7 mouse cellular contexts compared by ENCODE assay signal in the genomic region with DNA sequence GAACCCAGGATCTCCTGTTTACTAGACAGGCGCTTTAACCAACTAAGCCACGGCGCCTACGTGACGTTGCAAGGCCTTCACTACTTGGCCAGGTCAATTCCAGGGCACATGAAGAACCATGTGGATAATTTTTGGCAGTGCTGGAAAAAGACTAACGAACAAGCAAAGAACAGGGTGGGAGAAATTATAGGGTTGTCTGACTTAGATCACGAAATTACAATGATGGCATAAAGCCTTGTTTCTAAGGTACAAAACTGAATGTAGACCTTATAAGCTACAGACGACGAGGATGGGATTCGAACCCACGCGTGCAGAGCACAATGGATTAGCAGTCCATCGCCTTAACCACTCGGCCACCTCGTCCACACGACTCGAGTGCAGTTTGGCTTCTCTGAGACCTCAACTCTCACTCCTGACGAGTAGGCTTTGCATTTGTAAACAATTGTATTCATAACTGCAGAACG. TPM values are rescaled to one million over a fixed set of nuclear protein-coding genes. Genes with fewer than 3 reads are reported as not detected.
DNase-seq lines count a peak whose midpoint lies in the region; ATAC-seq and TF ChIP-seq lines count a peak whose summit lies in the region.

No protein-coding gene starts in this region.

- peak overlapping the region; percentile 90 for H3K4me3 ChIP-seq in embryonic facial prominence, embryonic 10.5 days
- peak overlapping the region; percentile 54 for H3K4me3 ChIP-seq in kidney, adult 2 months (ENCODE audit: insufficient read depth, low read depth, low read length)
- H3K4me3 ChIP-seq in limb, embryonic 13.5 days: peak overlapping the region; percentile 90
- H3K4me3 ChIP-seq in midbrain, embryonic 15.5 days: peak overlapping the region; percentile 57

- peak; percentile 97 for DNase-seq in adrenal gland, postnatal 10 days
- DNase-seq in embryonic facial prominence, embryonic 10.5 days (ENCODE audit: low spot score): peak; percentile 92
- peak; percentile 94 to 99 for DNase-seq in heart, adult 18-20 months
- peak; percentile 98 for DNase-seq in kidney, adult 2 months
- peak; percentile 90 to 94 for DNase-seq in spleen, adult 18-20 months

- peak; percentile 26 for ATAC-seq in limb, embryonic 13.5 days (ENCODE audit: low FRiP score, low read depth)
- ATAC-seq in midbrain, embryonic 15.5 days (replicated peaks): peak; percentile 53

- H3K27ac ChIP-seq in embryonic facial prominence, embryonic 10.5 days (replicated peaks): peak overlapping the region; percentile 76; the same call in 1 of the 2 replicates
- peak overlapping the region; percentile 29; the same call in 1 of the 2 replicates for H3K27ac ChIP-seq in kidney, adult 2 months (ENCODE audit: insufficient read depth, low read depth, low read length)
- H3K27ac ChIP-seq in limb, embryonic 13.5 days: peak overlapping the region; percentile 52; the same call in 1 of the 2 replicates
- peak overlapping the region; percentile 74 for H3K27ac ChIP-seq in midbrain, embryonic 15.5 days

- H3K27me3 ChIP-seq in embryonic facial prominence, embryonic 10.5 days (replicated peaks; ENCODE audit: low read depth, poor library complexity, severe bottlenecking): peaks cover 9% of the 10 kb centered on the region
- no peaks in the 10 kb centered on the region for H3K27me3 ChIP-seq in kidney, adult 2 months (replicated peaks; ENCODE audit: control insufficient read depth, insufficient read depth, low read length)
- no peaks in the 10 kb centered on the region for H3K27me3 ChIP-seq in limb, embryonic 13.5 days
- no peaks in the 10 kb centered on the region; the same call in 1 of the 2 replicates for H3K27me3 ChIP-seq in midbrain, embryonic 15.5 days (replicated peaks)

- H3K9ac ChIP-seq in limb, embryonic 13.5 days: peak overlapping the region; percentile 59
- H3K9ac ChIP-seq in midbrain, embryonic 15.5 days: peak overlapping the region; percentile 34; the same call in 1 of the 2 replicates

- H3K9me3 ChIP-seq in embryonic facial prominence, embryonic 10.5 days: no peaks in the 10 kb centered on the region
- H3K9me3 ChIP-seq in limb, embryonic 13.5 days: no peaks in the 10 kb centered on the region
- no peaks in the 10 kb centered on the region for H3K9me3 ChIP-seq in midbrain, embryonic 15.5 days

- TF ChIP-seq CTCF in kidney, adult 2 months (conservative IDR thresholded peaks at IDR 0.05; ENCODE audit: insufficient read depth, insufficient read length, low read depth, low read length): 0 out of 2 replicates have a peak, but pooled peaks have one; percentile 7

- WGBS in embryonic facial prominence, embryonic 10.5 days: under 1% methylated on average over 19 of the region's 19 CpGs
- under 1% methylated on average over 19 of the region's 19 CpGs for WGBS in kidney, adult 2 months
- WGBS in limb, embryonic 13.5 days: under 1% methylated on average over 19 of the region's 19 CpGs
- under 1% methylated on average over 19 of the region's 19 CpGs for WGBS in midbrain, embryonic 15.5 days

- TF ChIP-seq POLR2A in kidney, adult 2 months (IDR thresholded peaks at IDR 0.05; ENCODE audit: low read depth, low read length): no peak

- H3K36me3 ChIP-seq in embryonic facial prominence, embryonic 10.5 days (replicated peaks): no peaks in the 10 kb centered on the region
- H3K36me3 ChIP-seq in kidney, adult 2 months (ENCODE audit: control insufficient read depth, insufficient read depth, low read length): no peaks in the 10 kb centered on the region
- H3K36me3 ChIP-seq in limb, embryonic 13.5 days: no peaks in the 10 kb centered on the region
- H3K36me3 ChIP-seq in midbrain, embryonic 15.5 days (replicated peaks): no peaks in the 10 kb centered on the region

- H3K4me2 ChIP-seq in limb, embryonic 13.5 days (replicated peaks): peak overlapping the region; percentile 95
- H3K4me2 ChIP-seq in midbrain, embryonic 15.5 days: peak overlapping the region; percentile 92

- H3K4me1 ChIP-seq in embryonic facial prominence, embryonic 10.5 days: peaks cover 61% of the 10 kb centered on the region
- H3K4me1 ChIP-seq in kidney, adult 2 months (ENCODE audit: control insufficient read depth, insufficient read depth, low read length): peaks cover 25% of the 10 kb centered on the region
- H3K4me1 ChIP-seq in limb, embryonic 13.5 days: peaks cover 44% of the 10 kb centered on the region
- H3K4me1 ChIP-seq in midbrain, embryonic 15.5 days: peaks cover 54% of the 10 kb centered on the region

RNA-seq across cellular contexts. Expression of a gene that starts 3.3 kb away (rescaled TPM):
- 10 to 100 TPM; 19.1 to 22.1 TPM for total RNA-seq in adrenal gland, postnatal 10 days (2021)
- 5.3 and 5.9 TPM in 2 replicates for polyA plus RNA-seq in embryonic facial prominence, embryonic 10.5 days (2016; fragmentation: Nextera tagmentation; extraction: Ambion mirVana)
- 10 to 100 TPM; 16.7 to 19.3 TPM for total RNA-seq in heart, adult 18-20 months (2021)
- 14.8 and 15.6 TPM in 2 replicates for polyA plus RNA-seq in kidney, adult 2 months (2012; rRNA removed)
- polyA plus RNA-seq in limb, embryonic 13.5 days (2015; fragmentation: Nextera tagmentation; extraction: Ambion mirVana): 9.5 and 9.6 TPM in 2 replicates
- polyA plus RNA-seq in midbrain, embryonic 15.5 days (2015; fragmentation: Nextera tagmentation; extraction: Ambion mirVana): 20.5 and 21.2 TPM in 2 replicates

RNA-seq across cellular contexts. Expression of a gene that starts 7.8 kb away (rescaled TPM):
- total RNA-seq in adrenal gland, postnatal 10 days (2021): 10 to 100 TPM; 13.2 to 13.8 TPM
- 41.0 and 44.5 TPM in 2 replicates for polyA plus RNA-seq in embryonic facial prominence, embryonic 10.5 days (2016; fragmentation: Nextera tagmentation; extraction: Ambion mirVana)
- 1 to 10 TPM; 5.3 to 7.0 TPM for total RNA-seq in heart, adult 18-20 months (2021)
- 41.7 and 48.0 TPM in 2 replicates for polyA plus RNA-seq in kidney, adult 2 months (2012; rRNA removed)
- 46.4 and 52.0 TPM in 2 replicates for polyA plus RNA-seq in limb, embryonic 13.5 days (2015; fragmentation: Nextera tagmentation; extraction: Ambion mirVana)
- polyA plus RNA-seq in midbrain, embryonic 15.5 days (2015; fragmentation: Nextera tagmentation; extraction: Ambion mirVana): 33.5 and 37.7 TPM in 2 replicates

RNA-seq across cellular contexts. Expression of a gene that starts 17.3 kb away (rescaled TPM):
- total RNA-seq in adrenal gland, postnatal 10 days (2021): 10 to 100 TPM; 16.2 to 22.5 TPM
- polyA plus RNA-seq in embryonic facial prominence, embryonic 10.5 days (2016; fragmentation: Nextera tagmentation; extraction: Ambion mirVana): 215 and 218 TPM in 2 replicates
- 1 to 10 TPM in 1 of 2 experiments, under 1 TPM in 1; 0.67 to 1.5 TPM for total RNA-seq in heart, adult 18-20 months (2021)
- polyA plus RNA-seq in kidney, adult 2 months (2012; rRNA removed): 1.7 TPM in 2 replicates
- 140 and 141 TPM in 2 replicates for polyA plus RNA-seq in limb, embryonic 13.5 days (2015; fragmentation: Nextera tagmentation; extraction: Ambion mirVana)
- polyA plus RNA-seq in midbrain, embryonic 15.5 days (2015; fragmentation: Nextera tagmentation; extraction: Ambion mirVana): 17.7 and 23.9 TPM in 2 replicates

RNA-seq across cellular contexts. Expression of a gene that starts 25.5 kb away (rescaled TPM):
- 100 to 1,000 TPM; 104 to 143 TPM for total RNA-seq in adrenal gland, postnatal 10 days (2021)
- 60.9 and 70.0 TPM in 2 replicates for polyA plus RNA-seq in embryonic facial prominence, embryonic 10.5 days (2016; fragmentation: Nextera tagmentation; extraction: Ambion mirVana)
- 10 to 100 TPM; 53.9 to 55.4 TPM for total RNA-seq in heart, adult 18-20 months (2021)
- polyA plus RNA-seq in kidney, adult 2 months (2012; rRNA removed): 102 and 106 TPM in 2 replicates
- 82.8 and 88.6 TPM in 2 replicates for polyA plus RNA-seq in limb, embryonic 13.5 days (2015; fragmentation: Nextera tagmentation; extraction: Ambion mirVana)
- polyA plus RNA-seq in midbrain, embryonic 15.5 days (2015; fragmentation: Nextera tagmentation; extraction: Ambion mirVana): 319 and 333 TPM in 2 replicates

RNA-seq across cellular contexts. Expression of a gene that starts 32.2 kb away (rescaled TPM):
- 100 to 1,000 TPM in 1 of 2 experiments, 10 to 100 TPM in 1; 63.1 to 157 TPM for total RNA-seq in adrenal gland, postnatal 10 days (2021)
- 6.1 and 7.3 TPM in 2 replicates for polyA plus RNA-seq in embryonic facial prominence, embryonic 10.5 days (2016; fragmentation: Nextera tagmentation; extraction: Ambion mirVana)
- 10 to 100 TPM; 38.8 to 48.5 TPM for total RNA-seq in heart, adult 18-20 months (2021)
- polyA plus RNA-seq in kidney, adult 2 months (2012; rRNA removed): 13.5 and 14.7 TPM in 2 replicates
- polyA plus RNA-seq in limb, embryonic 13.5 days (2015; fragmentation: Nextera tagmentation; extraction: Ambion mirVana): 9.3 and 12.0 TPM in 2 replicates
- polyA plus RNA-seq in midbrain, embryonic 15.5 days (2015; fragmentation: Nextera tagmentation; extraction: Ambion mirVana): 11.3 and 12.3 TPM in 2 replicates

Comparison
In these comparisons a context has a peak if more than half of its experiments do, and no peak if none do; other contexts are left out.
1. Peak in every context shown above with its lines: DNase-seq, ATAC-seq, H3K4me3 ChIP-seq and H3K27ac ChIP-seq.